Mouse (Mus musculus) hindlimb bud, embryonic 11.5 days (tissue): ENCODE measurements around the gene Gabpa.

Experiments used
- DNase-seq: peaks from one replicate; pipeline ENCODE4 v3.0.0-alpha.2; 2012; ENCODE audit warnings: low read depth, low spot score; ENCODE audit errors: extremely low spot score

The Gabpa gene

DNA sequence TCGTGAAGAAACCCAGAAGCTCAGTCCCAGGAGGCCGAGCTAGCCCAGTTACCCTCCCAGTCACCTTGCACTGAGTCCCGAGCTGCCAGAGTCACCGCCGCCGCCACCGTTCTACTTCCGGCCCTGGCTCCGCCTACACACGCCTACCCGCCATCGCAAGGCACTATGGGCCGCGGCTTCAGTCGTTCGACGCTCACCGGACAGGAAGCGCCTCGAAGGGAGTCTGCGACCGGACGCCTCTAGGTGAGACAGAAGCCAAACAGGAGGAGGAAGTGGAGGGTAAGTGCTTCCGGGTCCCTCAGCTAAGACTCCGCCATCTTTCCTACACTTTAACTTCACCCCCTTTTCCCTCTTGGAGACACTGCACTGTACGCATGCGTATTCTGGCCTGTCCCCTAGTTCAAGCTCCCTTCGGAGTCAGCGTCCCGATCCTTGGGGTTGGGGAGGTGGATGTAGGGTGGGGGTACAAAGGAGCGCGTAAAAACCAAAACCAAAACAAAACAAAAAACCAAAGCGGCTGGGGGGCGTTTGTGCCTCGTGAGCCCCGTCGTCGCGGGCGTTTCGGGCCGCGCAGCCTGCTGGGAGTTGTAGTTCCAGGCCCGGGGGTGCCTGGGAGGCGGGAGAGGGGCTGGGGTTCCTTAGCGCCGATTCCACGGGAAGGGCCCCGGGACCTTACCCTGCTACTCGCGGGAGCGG, at the start of gene Gabpa:
TSS of gene Gabpa (plus strand) at position 181 of the 696 bp plus-strand sequence.
- DNase-seq, result peak; percentile 86

- DNase-seq, result no peak
Observed at GRCm38 (mm10) chr16:84784966-84785365, 49.8 kb upstream of the Gabpa start.

GRCm38 (mm10) chr16:84790595-84791165, 44.0 kb upstream of the Gabpa start:
- DNase-seq, result no peak

DNA sequence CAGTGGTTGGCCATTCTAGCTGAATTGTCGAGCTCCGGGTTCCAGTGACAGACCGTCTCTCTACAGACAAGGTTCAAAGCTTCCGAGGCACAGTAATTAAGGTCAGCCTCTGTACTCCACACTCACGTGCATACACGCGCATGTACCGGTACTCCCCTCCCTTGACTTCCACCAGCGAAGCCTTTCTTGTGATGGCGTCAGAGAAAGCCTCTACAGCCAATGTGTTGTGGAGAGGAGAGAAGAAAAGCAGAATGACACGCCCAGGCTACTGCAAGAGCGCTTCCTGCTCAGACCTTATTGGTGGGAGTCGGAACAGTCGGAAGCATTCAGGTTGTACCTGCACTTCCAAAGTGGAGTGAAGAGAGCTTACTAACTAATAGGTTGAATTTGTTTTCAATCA, 41.3 kb upstream of the Gabpa start:
- no peak for DNase-seq

DNA sequence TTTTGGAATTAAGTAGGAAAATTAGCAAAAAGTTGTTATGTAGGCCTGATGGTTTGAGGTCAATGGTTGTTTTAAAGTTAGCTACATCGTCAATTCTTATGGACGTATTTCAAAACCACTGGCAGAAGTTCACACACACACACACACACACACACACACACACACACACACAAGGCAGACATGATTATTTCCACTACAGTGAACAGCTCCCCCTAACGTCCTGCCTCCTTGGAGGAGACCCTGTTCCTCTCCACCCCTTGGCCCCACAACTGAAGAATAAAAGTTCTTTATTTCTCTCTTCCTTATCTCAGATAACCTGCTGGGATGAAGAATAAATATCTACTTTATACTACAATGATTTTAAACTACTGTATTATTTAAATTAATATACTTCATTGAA, 39.4 kb upstream of the Gabpa start:
- DNase-seq, result no peak

DNA sequence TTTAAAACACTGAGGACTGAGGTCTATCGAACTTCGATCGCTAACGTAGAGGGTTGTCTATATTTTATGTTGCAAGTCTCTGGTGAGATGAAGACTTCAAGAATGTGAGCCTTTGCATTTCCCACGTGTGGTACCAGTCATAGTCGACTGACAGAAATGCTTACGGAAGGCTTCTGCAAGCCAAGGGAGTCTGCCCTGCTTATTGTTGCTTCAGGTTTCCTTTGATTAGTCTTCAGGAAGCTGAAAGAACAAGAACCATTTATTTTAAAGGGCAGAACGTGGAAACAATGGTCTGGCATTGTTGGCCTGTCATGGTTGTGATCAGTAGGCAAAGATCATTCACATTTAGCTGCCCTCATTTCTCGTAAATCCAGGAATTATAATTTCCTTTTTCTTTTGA, 38.0 kb upstream of the Gabpa start:
- no peak for DNase-seq

DNA sequence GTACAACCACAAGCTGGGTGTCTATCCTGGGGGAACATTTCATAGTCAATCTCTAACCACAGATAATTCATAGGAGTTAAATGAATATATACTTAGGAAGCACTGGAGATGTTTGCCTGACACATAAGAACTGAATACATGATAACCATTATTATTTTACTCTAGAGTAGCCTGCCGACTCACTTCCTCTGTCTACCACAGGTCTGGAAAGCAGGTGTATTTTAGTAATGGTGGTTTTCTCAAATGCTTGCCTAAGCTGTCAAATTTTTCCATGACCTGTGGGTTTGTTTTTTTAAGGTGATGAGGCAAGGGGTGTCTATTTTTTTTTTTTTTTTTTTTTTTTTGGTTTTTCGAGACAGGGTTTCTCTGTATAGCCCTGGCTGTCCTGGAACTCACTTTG, 34.7 kb upstream of the Gabpa start:
- no peak for DNase-seq

DNA sequence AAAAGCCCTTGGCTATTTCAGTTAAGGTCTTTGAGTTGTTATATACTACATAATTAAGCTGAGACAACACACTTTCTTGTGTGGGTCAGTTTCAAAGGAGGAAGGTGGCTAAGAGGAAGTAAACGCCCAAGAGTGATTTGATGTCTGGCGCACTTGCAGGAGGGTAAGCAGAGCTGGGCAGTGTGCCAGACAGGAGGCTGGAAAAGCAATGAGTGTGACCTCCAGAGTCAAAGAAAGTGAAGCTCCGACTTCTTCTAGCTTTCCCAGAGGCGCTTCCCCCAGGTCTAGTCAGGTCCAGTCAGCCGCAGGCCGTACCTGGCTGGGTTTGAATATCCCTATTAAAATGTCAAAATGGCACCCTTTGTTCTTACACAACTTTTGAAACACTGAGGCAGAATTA, 32.5 kb upstream of the Gabpa start:
- no peak for DNase-seq

DNA sequence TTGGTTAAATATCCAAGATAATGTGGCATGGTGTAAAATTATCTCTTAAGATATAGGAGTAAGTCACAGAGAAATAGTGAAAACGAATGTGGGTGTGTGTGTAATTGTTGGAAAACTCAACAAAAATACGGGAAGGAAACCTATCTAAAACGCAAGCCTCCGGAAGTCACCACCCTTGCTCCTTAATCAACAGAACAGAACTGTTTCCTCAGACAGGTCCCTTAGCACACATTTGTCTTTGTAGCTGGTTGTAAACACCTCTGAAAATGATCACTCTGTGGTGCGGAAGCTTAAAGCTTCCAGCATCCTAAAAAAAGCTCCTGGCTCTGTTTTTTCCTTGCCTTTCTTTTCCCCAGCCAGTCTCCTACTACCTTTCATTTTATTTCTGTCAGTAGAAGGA, 29.9 kb upstream of the Gabpa start:
- DNase-seq, result no peak

- DNase-seq, result no peak
Observed at GRCm38 (mm10) chr16:84806175-84806574, 28.6 kb upstream of the Gabpa start.

GRCm38 (mm10) chr16:84807874-84808273, 26.9 kb upstream of the Gabpa start:
- no peak for DNase-seq

DNA sequence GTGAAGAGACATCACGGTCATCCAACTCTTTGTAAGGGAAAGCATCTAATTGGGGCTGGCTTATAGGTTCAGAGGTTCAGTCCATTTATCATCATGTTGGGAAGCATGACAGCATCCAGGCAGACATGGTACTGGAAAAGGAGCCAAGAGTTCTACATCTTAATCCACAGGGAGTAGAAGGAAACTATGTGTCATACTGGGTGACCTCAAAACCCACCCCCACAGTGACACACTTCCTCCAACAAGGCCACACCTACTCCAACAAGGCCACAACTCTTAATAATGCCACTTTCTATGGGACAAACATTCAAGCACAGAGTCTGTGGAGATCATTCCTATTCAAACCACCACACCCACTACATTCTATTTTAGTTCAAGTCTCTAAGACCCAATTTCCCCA, 24.5 kb upstream of the Gabpa start:
- DNase-seq, result no peak

DNA sequence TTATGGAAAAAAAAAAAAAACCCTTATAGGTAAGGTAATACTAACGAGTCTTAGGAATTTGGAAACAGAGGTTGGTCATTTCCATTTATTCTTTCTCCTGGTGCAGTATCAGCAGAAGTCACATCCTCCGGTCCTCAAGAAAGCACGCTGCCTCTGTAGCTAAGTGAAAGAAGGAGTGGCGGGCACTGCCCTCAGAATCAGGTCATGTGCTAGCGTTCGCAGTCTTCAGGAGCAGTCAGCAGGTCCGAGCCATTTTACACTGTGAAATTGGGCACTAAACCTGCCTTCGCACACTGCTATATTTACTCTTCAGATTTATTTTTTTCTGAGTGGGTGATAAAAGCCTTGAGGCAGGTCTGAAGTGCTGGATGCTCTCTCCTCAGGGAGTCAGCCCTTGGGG, 20.9 kb upstream of the Gabpa start:
- no peak for DNase-seq

GRCm38 (mm10) chr16:84814511-84814910, 20.2 kb upstream of the Gabpa start:
- DNase-seq, result no peak

DNA sequence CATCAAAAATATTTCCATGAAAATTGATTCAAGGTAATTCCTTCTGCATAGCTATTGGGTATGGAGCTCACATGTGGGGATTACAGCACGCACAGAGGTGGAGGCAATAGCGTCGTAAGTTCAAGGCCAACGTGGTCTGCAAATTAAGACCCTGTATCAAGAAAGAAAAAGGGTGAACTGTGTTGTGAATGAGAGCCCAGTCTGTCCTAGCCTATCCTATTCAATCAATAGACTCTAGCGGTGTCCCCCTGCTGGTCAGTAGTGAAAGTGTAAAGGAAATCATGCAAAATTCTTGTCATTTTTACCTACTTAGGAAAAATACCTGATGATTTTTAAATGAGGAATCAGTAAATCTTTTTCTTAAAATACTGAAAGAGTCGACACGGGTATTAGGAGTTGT, 17.3 kb upstream of the Gabpa start:
- DNase-seq, result no peak

- DNase-seq, result no peak
Observed at GRCm38 (mm10) chr16:84825009-84825408, 9.7 kb upstream of the Gabpa start.

- DNase-seq, result no peak
Observed at GRCm38 (mm10) chr16:84831696-84832095, 3.0 kb upstream of the Gabpa start.

GRCm38 (mm10) chr16:84832736-84833135, 2.0 kb upstream of the Gabpa start:
- DNase-seq, result no peak

- no peak for DNase-seq
Observed at GRCm38 (mm10) chr16:84834344-84834743, 381 bp upstream of the Gabpa start.

DNA sequence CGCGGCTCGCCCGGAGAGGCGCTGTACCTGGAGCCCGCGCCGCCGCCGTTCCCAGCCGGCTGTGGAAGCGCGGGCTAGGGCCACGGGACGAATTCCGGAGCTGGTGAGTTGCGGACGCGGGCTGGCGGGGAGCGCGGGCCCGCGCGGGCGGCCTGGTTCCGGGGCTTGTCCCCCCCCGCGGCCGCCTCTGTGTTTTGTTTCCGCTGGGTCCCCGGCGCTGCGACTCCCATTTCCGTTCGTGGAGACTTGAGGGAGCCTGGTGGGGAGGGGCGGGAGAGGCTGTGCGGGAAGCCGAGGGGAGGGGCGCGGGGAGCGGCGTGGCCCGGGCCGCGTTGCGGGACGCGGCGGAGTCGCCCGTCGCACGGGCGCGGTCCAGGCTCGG, 707 bp downstream of the Gabpa start, which contains the start of gene Atp5j:
TSS of gene Atp5j (minus strand) at position 185 of the 382 bp plus-strand sequence.
- DNase-seq, result no peak

- no peak for DNase-seq
Observed at GRCm38 (mm10) chr16:84835823-84836743, 1.4 kb downstream of the Gabpa start.

DNA sequence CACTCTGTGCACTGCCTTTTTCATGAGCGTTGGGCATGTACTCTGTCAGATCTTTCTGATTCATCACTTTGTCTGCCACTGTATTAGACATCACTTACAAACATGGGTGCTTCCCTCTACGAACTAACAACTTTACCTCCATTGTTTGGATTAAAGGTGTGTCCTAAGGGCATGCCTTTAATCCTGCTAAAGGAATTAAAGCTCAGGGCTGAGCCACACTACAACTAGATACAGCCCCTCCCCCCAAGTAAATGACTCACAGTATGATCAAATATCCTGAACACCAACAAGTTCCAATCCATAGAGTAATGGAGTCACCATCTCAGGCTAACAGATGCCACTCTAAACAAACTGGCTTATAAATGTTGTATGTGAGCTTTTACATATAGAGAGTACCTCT, 3.9 kb downstream of the Gabpa start:
- no peak for DNase-seq
